Mouse (Mus musculus) thymus, adult 18-20 months (tissue): ENCODE measurements around the gene Fam69a.
"Not testable (repeated sequence)": the region's sequence is repeated elsewhere in the genome, so short reads cannot be mapped to it uniquely, and the experiment has no call there.

Experiments used
- DNase-seq, 2 experiments: peaks; one replicate each; pipeline ENCODE4 v3.0.0; 2022; ENCODE audit warnings: mixed read lengths in 2 of 2

Gene Fam69a

GRCm38 (mm10) chr5:107900206-107901013, 86.5 kb downstream of the Fam69a start, which contains the start of gene Rpl5:
Gene Rpl5 (plus strand): TSS chr5:107900502.
- DNase-seq: peak; percentile 90 to 93

- no peak for DNase-seq
These were observed 90.6 kb downstream of the Fam69a start for GRCm38 (mm10) chr5:107896265-107896664.

- no peak for DNase-seq
These were observed 92.2 kb downstream of the Fam69a start for GRCm38 (mm10) chr5:107894676-107895075.

- not testable (repeated sequence) for DNase-seq
These were observed 95.4 kb downstream of the Fam69a start for GRCm38 (mm10) chr5:107891515-107891914.

GRCm38 (mm10) chr5:107889994-107890888, 96.6 kb downstream of the Fam69a start:
- no peak for DNase-seq

GRCm38 (mm10) chr5:107880710-107881109, 106.2 kb downstream of the Fam69a start:
- DNase-seq: no peak

GRCm38 (mm10) chr5:107877053-107877452, 109.8 kb downstream of the Fam69a start:
- DNase-seq: no peak

GRCm38 (mm10) chr5:107875261-107875611, 111.6 kb downstream of the Fam69a start:
- no peak for DNase-seq

- no peak for DNase-seq
These were observed 112.2 kb downstream of the Fam69a start, which contains the start of gene Evi5 for GRCm38 (mm10) chr5:107874561-107875260. Gene Evi5 (minus strand): TSS chr5:107875107.

- no peak for DNase-seq
These were observed 113.0 kb downstream of the Fam69a start for GRCm38 (mm10) chr5:107873886-107874302.

- DNase-seq: no peak
These were observed 113.6 kb downstream of the Fam69a start for GRCm38 (mm10) chr5:107873330-107873729.

GRCm38 (mm10) chr5:107869701-107870100, 117.2 kb downstream of the Fam69a start:
- DNase-seq: no peak

- peak; percentile 55 to 56 for DNase-seq
These were observed 117.9 kb downstream of the Fam69a start for GRCm38 (mm10) chr5:107868905-107869424.

- DNase-seq: peak; percentile 39 to 43
These were observed 118.6 kb downstream of the Fam69a start for GRCm38 (mm10) chr5:107867970-107868904.

GRCm38 (mm10) chr5:107866127-107867126, 120.5 kb downstream of the Fam69a start:
- no peak for DNase-seq

- no peak for DNase-seq
These were observed 122.9 kb downstream of the Fam69a start for GRCm38 (mm10) chr5:107863971-107864370.

- no peak for DNase-seq
These were observed 127.9 kb downstream of the Fam69a start for GRCm38 (mm10) chr5:107858963-107859362.
